ENCODE assay signal across 7 mouse cellular contexts in genomic region chr7:44374756-44375155, GRCm38 (mm10). TPM values are rescaled to one million over a fixed set of nuclear protein-coding genes. Genes with fewer than 3 reads are reported as not detected.
A peak's percentile ranks its signal among the peaks of the same experiment; 100 is the strongest.
DNase-seq lines count a peak whose midpoint lies in the region; ATAC-seq lines count a peak whose summit lies in the region.

No protein-coding gene starts in this region.

- H3K27ac ChIP-seq in lung, embryonic 16.5 days (ENCODE audit: low read length): peak overlapping the region; percentile 76
- H3K27ac ChIP-seq in embryonic facial prominence, embryonic 11.5 days (replicated peaks; ENCODE audit: low read depth, low read length): 0 out of 2 replicates have a peak overlapping the region, but pooled peaks have one; percentile 13
- H3K27ac ChIP-seq in intestine, embryonic 15.5 days: peak overlapping the region; percentile 86; the same call in 1 of the 2 replicates
- H3K27ac ChIP-seq in neural tube, embryonic 14.5 days (ENCODE audit: low read depth, low read length): peak overlapping the region; percentile 44

- WGBS in lung, embryonic 16.5 days: 5% methylated on average over 5 of the region's 5 CpGs
- WGBS in embryonic facial prominence, embryonic 11.5 days: under 1% methylated on average over 5 of the region's 5 CpGs
- 2% methylated on average over 5 of the region's 5 CpGs for WGBS in intestine, embryonic 15.5 days
- 0% methylated on average over 5 of the region's 5 CpGs for WGBS in neural tube, embryonic 14.5 days

- peak overlapping the region; percentile 76 for H3K9ac ChIP-seq in lung, embryonic 16.5 days (ENCODE audit: low read length)
- H3K9ac ChIP-seq in embryonic facial prominence, embryonic 11.5 days (replicated peaks; ENCODE audit: low read length): peak overlapping the region; percentile 65
- peak overlapping the region; percentile 63 for H3K9ac ChIP-seq in intestine, embryonic 15.5 days
- peak overlapping the region; percentile 56 for H3K9ac ChIP-seq in neural tube, embryonic 14.5 days (replicated peaks; ENCODE audit: low read depth, low read length)

- no peaks in the 10 kb centered on the region for H3K27me3 ChIP-seq in lung, embryonic 16.5 days (ENCODE audit: control insufficient read depth, insufficient read depth, low read depth, low read length)
- H3K27me3 ChIP-seq in embryonic facial prominence, embryonic 11.5 days (ENCODE audit: control insufficient read depth, insufficient read depth, low read length): no peaks in the 10 kb centered on the region
- H3K27me3 ChIP-seq in intestine, embryonic 15.5 days (replicated peaks): no peaks in the 10 kb centered on the region
- no peaks in the 10 kb centered on the region for H3K27me3 ChIP-seq in neural tube, embryonic 14.5 days (ENCODE audit: control insufficient read depth, insufficient read depth, low read length)

- peaks cover 14% of the 10 kb centered on the region for H3K4me1 ChIP-seq in lung, embryonic 16.5 days (replicated peaks; ENCODE audit: control insufficient read depth, insufficient read depth, low read length)
- no peaks in the 10 kb centered on the region for H3K4me1 ChIP-seq in embryonic facial prominence, embryonic 11.5 days (ENCODE audit: control insufficient read depth, insufficient read depth, low read length)
- H3K4me1 ChIP-seq in intestine, embryonic 15.5 days (replicated peaks): peaks cover 9% of the 10 kb centered on the region
- peaks cover 4% of the 10 kb centered on the region; the same call in 1 of the 2 replicates for H3K4me1 ChIP-seq in neural tube, embryonic 14.5 days (ENCODE audit: control insufficient read depth, insufficient read depth, low read length)

- 0 out of 2 replicates have a peak, but pooled peaks have one; percentile 18 for ATAC-seq in lung, embryonic 16.5 days (ENCODE audit: low read depth)
- ATAC-seq in embryonic facial prominence, embryonic 11.5 days (replicated peaks; ENCODE audit: insufficient number of reproducible peaks, low FRiP score, low TSS enrichment, low read depth): peak; percentile 36
- peak; percentile 22; the same call in 1 of the 2 replicates for ATAC-seq in intestine, embryonic 15.5 days
- ATAC-seq in neural tube, embryonic 14.5 days (ENCODE audit: low read depth): peak; percentile 18

- no peak for DNase-seq in lung, postnatal 36 days
- DNase-seq in embryonic facial prominence, embryonic 11.5 days (ENCODE audit: low spot score): peak; percentile 52
- DNase-seq in Muller cell, postnatal 12 days (ENCODE audit: inconsistent ontology term): no peak
- DNase-seq in adrenal gland, postnatal 36 days: no peak

- no peaks in the 10 kb centered on the region for H3K36me3 ChIP-seq in lung, embryonic 16.5 days (ENCODE audit: control insufficient read depth, insufficient read depth, low read length)
- H3K36me3 ChIP-seq in embryonic facial prominence, embryonic 11.5 days (replicated peaks; ENCODE audit: control insufficient read depth, insufficient read depth, low read depth, low read length): no peaks in the 10 kb centered on the region
- H3K36me3 ChIP-seq in intestine, embryonic 15.5 days: no peaks in the 10 kb centered on the region
- no peaks in the 10 kb centered on the region for H3K36me3 ChIP-seq in neural tube, embryonic 14.5 days (ENCODE audit: control insufficient read depth, insufficient read depth, low read length)

- H3K4me3 ChIP-seq in lung, embryonic 16.5 days (ENCODE audit: low read length): peak overlapping the region; percentile 71
- H3K4me3 ChIP-seq in embryonic facial prominence, embryonic 11.5 days (ENCODE audit: low read depth, low read length): peak overlapping the region; percentile 56
- peak overlapping the region; percentile 56 for H3K4me3 ChIP-seq in intestine, embryonic 15.5 days (replicated peaks)
- peak overlapping the region; percentile 43 for H3K4me3 ChIP-seq in neural tube, embryonic 14.5 days (ENCODE audit: low read depth, low read length)

- peak overlapping the region; percentile 88 for H3K4me2 ChIP-seq in lung, embryonic 16.5 days (ENCODE audit: low read depth, low read length)
- peak overlapping the region; percentile 84 for H3K4me2 ChIP-seq in embryonic facial prominence, embryonic 11.5 days (ENCODE audit: low read depth, low read length)
- peak overlapping the region; percentile 80 for H3K4me2 ChIP-seq in intestine, embryonic 15.5 days (replicated peaks)
- H3K4me2 ChIP-seq in neural tube, embryonic 14.5 days (ENCODE audit: low read depth, low read length): peak overlapping the region; percentile 74

- no peaks in the 10 kb centered on the region for H3K9me3 ChIP-seq in lung, embryonic 16.5 days (ENCODE audit: control insufficient read depth, low read length)
- no peaks in the 10 kb centered on the region for H3K9me3 ChIP-seq in embryonic facial prominence, embryonic 11.5 days (replicated peaks; ENCODE audit: control insufficient read depth, low read length)
- no peaks in the 10 kb centered on the region for H3K9me3 ChIP-seq in intestine, embryonic 15.5 days
- H3K9me3 ChIP-seq in neural tube, embryonic 14.5 days (ENCODE audit: control insufficient read depth, low read length): no peaks in the 10 kb centered on the region

RNA-seq across cellular contexts. Expression of gene Syt3, which starts 9.1 kb away (rescaled TPM):
- 2.1 and 2.3 TPM in 2 replicates for polyA plus RNA-seq in lung, embryonic 16.5 days (2015; fragmentation: Nextera tagmentation; extraction: Ambion mirVana)
- polyA plus RNA-seq in embryonic facial prominence, embryonic 11.5 days (2014; fragmentation: Nextera tagmentation; extraction: Ambion mirVana): 1.4 and 1.9 TPM in 2 replicates
- 0.90 and 1.9 TPM in 2 replicates for polyA plus RNA-seq in intestine, embryonic 15.5 days (2015; fragmentation: Nextera tagmentation; extraction: Ambion mirVana)
- polyA plus RNA-seq in neural tube, embryonic 14.5 days (2014; fragmentation: Nextera tagmentation; extraction: Ambion mirVana): 52.7 and 68.4 TPM in 2 replicates
- 1 to 10 TPM; 3.0 to 4.7 TPM for total RNA-seq in adrenal gland, postnatal 36 days (2021)

RNA-seq across cellular contexts. Expression of gene 1700008O03Rik, which starts 10.9 kb away (rescaled TPM):
- polyA plus RNA-seq in lung, embryonic 16.5 days (2015; fragmentation: Nextera tagmentation; extraction: Ambion mirVana): 1.2 and 1.5 TPM in 2 replicates
- polyA plus RNA-seq in embryonic facial prominence, embryonic 11.5 days (2014; fragmentation: Nextera tagmentation; extraction: Ambion mirVana): 0.99 and 1.4 TPM in 2 replicates
- polyA plus RNA-seq in intestine, embryonic 15.5 days (2015; fragmentation: Nextera tagmentation; extraction: Ambion mirVana): 0.48 and 0.99 TPM in 2 replicates
- 2.0 and 2.6 TPM in 2 replicates for polyA plus RNA-seq in neural tube, embryonic 14.5 days (2014; fragmentation: Nextera tagmentation; extraction: Ambion mirVana)
- total RNA-seq in adrenal gland, postnatal 36 days (2021): under 1 TPM; 0.63 to 0.99 TPM

RNA-seq across cellular contexts. Expression of gene Lrrc4b, which starts 54.1 kb away (rescaled TPM):
- polyA plus RNA-seq in lung, embryonic 16.5 days (2015; fragmentation: Nextera tagmentation; extraction: Ambion mirVana): 0.36 and 0.57 TPM in 2 replicates
- 1.9 and 3.2 TPM in 2 replicates for polyA plus RNA-seq in embryonic facial prominence, embryonic 11.5 days (2014; fragmentation: Nextera tagmentation; extraction: Ambion mirVana)
- 0.82 and 0.86 TPM in 2 replicates for polyA plus RNA-seq in intestine, embryonic 15.5 days (2015; fragmentation: Nextera tagmentation; extraction: Ambion mirVana)
- 21.9 and 28.1 TPM in 2 replicates for polyA plus RNA-seq in neural tube, embryonic 14.5 days (2014; fragmentation: Nextera tagmentation; extraction: Ambion mirVana)
- 1 to 10 TPM; 3.9 to 4.9 TPM for total RNA-seq in adrenal gland, postnatal 36 days (2021)

Comparison
In these comparisons a context has a peak if more than half of its experiments do, and no peak if none do; other contexts are left out.
1. H3K27ac ChIP-seq: peak in every context shown above with its lines; median percentile 86 in intestine, embryonic 15.5 days; 76 in lung, embryonic 16.5 days; 44 in neural tube, embryonic 14.5 days; 13 in embryonic facial prominence, embryonic 11.5 days.
2. RNA of gene Syt3, which starts 9.1 kb away (polyA plus RNA-seq): 52.7 to 68.4 TPM in neural tube, embryonic 14.5 days; 2.1 to 2.3 TPM in lung, embryonic 16.5 days, 0.90 to 1.9 TPM in intestine, embryonic 15.5 days and 1.4 to 1.9 TPM in embryonic facial prominence, embryonic 11.5 days; every median in the first group is over 10 times any median in the second.
3. Peak in every context shown above with its lines, with median percentiles within 50 percentile points of each other: ATAC-seq, H3K4me2 ChIP-seq, H3K4me3 ChIP-seq and H3K9ac ChIP-seq.